Mouse (Mus musculus) spleen, adult 18-20 months (tissue): ENCODE measurements around the gene B9d1.

Experiments
- DNase-seq, 2 experiments: peaks; one replicate each; pipeline ENCODE4 v3.0.0; 2022; ENCODE audit warnings: mixed read lengths in 2 of 2

Gene B9d1

DNA sequence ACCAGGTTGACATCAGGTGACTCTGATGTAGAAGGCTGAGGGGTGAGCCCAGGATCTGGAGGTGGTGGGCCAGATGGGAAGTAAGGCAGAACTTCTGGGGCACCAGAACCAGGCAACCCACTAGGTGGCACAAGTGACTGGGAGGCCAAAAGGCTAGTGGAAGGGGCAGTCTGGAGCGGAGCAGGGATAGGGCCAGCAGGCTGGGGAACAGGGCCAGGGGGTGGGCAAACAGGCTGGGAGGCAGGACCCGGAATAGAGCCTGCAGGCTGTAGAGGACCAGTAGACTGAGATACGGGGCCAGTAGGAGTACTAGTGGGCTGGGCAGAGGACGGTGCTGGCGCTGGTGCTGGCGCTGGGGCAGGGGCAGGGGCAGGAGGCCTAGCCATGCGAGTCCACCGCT is 15.1 kb upstream of the B9d1 start:
- DNase-seq: no peak

DNA sequence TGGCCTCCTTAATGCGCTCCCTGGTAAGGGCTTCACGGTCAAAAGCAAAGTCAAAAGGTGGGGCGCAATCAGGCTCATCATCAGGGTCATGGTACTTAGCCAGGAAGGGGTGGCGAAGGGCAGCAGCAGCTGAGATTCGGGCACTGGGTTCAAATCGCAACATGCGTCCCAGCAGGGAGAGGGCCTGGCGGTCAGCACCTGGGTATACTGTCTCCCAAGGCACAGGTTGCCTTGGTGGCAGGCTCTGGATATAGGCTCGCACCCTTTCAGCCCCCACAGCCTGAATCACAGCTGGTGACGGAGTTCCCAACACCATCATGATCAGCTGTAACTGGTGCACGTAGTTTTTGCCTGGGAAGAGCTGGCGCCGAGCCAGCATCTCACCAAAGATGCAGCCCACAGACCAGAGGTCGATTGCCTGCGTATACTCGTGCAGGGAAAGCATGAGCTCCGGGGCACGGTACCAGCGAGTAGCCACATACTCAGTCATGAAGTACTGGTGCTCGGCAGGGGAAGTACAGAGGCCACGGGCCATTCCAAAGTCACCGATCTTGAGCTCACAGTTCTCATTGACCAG is 13.9 kb upstream of the B9d1 start:
- DNase-seq: no peak

DNA sequence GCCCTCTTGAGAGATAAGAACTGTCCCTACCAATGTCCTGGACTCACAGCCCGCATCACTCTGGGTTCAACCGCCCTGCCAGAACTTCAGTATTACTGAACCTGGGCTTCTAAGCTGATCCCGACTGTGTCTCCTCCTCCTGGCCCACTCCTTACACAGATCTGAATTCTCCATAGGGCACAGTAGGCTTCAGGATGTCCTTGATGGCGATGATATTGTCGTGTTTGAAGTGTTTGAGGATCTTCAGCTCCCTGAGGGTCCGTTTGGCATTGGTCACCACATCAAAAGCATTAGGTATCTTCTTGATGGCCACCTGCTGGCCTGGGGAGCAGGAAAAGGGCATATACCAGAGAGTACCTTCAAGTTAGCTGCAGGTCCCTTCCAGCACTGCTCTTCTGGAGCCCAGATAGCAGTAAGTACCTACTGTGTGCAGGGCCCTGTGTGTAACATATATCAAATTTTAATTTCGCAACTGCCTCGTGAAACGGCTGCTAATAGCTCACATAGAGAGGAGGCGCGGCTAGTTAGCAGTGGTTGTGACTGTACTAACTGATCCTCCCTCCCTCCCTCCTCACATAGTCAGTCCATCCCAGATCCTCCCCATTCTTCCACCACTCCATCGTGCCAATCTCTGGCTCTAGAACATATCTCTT is 12.1 kb upstream of the B9d1 start:
- DNase-seq: no peak

DNA sequence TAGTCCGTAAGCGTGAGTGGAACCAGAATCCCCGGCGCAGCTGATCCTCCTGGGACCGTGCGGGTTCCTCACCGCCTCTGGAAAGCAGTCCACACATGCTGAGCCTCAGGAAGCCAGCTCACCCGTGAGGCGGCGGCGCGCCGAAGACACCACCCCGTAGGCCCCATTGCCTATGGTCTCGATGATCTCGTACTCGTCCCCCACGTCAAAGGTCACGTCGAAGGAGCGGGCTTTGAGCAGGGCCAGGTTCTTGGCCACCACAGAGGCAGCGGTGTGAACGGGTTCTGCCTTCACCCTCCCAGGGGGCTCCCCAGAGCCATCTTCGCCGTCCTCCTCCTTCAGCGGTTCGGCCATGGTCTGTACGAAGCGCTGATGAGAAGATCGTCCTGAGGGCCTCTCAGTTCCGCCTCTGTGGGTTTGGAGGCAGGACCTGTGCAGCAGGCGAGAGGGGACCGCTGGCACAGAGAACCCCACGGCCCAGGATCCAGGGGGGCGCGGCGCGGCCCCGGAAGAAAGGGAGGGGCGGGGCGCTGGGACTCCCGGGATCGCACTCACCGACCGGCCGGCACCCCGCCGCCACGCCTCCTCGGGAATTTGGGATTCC is 11.3 kb upstream of the B9d1 start:
- no peak for DNase-seq

DNA sequence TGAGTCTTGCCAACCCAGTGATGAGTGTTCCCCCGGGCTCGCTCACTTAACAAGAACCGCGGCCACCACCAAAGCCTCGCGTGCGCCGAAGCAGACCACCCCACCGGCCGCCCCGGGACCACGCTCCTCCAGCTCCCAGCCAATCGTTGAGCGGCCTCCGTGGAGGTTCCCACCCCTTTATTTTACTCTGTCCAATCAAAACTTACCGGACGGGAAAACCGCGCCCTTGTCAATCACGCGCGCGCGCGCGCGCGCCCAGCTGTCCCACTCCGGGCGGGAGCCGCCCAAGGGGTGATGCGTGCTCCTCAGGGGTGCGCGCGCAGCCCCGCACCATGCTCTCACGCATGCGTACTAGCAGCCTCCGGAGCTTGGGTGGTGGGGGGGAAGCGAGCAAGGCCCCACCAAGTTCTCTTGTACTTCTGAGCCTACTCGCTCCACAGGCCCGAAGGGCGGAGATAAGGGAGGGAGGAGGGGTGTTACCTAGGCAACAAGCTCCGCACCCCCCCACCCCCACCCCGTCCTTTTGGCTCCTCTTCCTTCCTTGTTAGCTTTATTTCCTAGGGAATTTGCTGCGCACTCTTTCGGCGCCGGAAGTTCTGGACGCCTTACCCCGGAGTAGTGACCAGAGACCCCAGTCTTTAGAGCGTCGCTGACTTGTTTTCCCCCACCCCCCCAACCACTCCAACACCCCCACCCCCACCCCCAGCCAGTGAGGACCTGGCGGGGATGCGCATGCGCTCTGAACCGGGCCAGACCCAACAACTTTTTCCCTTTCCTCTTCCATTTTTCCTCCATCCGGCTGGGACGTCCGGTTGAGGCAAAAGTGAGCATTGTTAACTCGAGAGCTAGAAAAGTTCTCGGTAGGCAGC is 10.6 kb upstream of the B9d1 start, which contains the start of gene Mapk7:
Gene Mapk7, minus strand, starts transcription at position 278 of the 869 bp plus-strand sequence.
- DNase-seq: peak; percentile 91 to 92

DNA sequence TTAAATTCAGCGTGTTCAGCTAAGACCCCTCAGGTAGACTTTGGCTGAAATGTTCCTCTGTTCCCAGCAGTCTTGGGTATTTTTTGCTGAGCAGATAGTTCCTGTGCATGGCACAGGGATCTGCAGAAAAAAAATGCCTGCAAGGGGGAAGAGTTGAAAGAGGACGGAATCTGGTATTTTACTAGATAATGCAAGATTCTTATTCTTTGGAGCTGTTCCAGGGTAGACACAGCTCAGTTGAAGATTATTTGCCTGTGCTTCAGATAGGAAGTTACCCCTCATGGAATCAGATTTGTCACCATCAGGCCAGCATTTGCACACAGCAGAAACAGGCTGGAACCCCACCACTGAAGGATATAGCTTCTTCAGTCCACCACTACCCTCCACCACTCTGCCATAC is 9.4 kb upstream of the B9d1 start:
- no peak for DNase-seq

DNA sequence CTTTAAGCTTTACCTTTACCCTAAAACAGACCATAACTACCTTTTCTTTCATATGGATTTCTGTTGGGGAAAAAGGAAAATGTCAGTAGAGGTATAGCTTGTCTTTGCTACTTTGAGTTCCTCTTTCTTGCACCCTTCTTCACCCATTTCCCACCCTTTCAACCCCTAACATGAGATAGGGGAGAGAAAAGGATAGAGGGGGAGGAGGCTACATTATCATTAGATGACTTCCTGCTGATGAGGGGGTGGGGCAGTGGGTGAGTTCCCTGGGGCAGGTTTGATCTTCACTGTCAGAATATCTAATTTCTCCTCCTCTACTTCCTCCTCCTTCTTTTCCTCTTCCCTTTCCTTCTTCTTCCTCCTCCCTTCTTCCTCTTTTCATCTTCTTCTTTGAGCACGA is 7.5 kb upstream of the B9d1 start:
- DNase-seq: no peak

DNA sequence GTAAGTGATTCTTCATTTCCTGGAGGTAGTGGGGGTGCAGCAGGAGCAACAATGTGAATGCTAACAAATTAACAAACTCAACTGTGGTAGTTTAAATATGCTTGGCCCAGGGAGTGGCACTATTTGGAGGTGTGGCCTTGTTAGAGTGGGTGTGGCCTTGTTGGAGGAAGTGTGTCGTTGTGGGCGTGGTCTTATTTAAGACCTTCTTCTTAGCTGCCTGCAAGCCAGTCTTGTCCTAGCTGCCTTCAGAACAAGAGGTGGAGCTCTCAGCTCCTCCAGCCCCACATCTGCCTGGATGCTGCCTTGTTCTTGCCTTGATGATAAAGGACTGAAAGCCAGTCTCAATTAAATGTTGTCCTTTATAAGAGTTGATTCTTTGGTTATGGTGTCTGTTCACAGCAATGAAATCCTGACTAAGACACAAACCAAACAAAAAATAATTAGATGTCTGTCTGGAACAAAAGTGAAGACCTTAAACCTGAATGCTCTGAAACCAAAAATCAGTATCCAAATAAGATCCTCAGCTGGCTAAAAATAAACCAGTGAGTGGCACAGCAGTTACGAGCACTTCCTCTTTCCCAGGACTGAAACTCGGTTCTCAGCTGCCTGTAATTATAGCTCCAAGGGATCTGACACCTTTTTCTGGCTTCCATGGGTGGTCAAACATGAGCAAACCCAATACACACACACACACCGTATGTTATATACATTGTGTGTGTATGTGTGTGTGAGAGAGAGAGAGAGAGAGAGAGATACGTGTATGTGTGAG is 6.0 kb upstream of the B9d1 start:
- no peak for DNase-seq

DNA sequence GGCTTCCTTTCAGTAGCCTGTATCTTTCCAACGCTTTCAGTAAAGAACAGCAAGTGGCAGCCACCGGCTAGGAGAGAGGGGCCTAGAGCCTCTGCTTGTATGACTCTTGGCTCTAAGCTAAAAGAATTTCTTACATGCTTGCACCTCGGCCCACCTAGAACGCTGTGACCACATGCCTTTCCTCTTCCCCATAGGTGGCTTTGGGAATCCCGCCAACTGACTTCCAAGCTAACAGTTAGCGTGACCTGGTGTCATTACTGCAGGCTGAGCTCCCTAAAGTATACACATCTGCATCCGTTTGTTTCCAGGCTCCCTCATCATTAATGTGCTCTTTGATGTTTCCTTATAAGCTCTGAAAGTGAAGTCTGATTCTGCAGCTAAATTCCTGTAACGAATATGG is 1.0 kb upstream of the B9d1 start:
- DNase-seq: no peak

DNA sequence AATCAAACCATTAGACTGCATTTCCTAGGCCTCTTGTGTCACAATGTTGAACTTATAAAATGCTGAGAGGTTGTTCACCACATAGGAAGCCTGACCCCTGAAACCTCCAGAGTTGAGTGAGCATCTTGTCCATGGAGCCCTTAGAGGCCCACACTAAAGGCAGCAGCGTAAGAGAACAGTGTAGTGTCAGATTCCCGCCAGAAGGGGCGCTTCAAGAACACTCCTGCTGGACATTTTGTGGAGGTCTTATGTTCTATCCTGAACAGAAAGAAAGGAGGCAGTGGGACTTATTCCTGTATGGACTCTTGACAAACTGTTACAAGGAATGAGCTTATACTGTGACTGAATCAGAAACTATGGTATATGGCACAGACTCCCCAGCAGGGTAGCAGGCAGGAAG is 10.0 kb downstream of the B9d1 start:
- no peak for DNase-seq

DNA sequence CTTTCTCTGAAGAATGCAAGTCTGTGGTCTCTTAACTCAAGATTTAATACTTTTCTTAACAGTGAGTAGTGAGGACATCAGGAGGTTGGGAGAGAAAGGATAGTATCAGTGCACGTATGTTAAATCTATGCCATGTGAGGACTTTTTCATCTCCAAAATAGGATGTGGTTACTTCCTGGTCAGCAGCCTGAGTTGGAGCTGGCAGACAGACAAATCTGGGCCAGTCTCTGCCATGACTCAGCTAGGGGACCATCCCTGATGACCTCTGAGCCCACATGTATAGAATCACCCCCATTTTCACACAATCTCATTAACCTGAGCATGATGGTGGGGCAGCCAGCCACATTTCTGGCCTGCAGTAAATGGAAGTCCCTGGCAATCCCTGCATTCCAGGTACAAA is 13.0 kb downstream of the B9d1 start:
- DNase-seq: no peak

DNA sequence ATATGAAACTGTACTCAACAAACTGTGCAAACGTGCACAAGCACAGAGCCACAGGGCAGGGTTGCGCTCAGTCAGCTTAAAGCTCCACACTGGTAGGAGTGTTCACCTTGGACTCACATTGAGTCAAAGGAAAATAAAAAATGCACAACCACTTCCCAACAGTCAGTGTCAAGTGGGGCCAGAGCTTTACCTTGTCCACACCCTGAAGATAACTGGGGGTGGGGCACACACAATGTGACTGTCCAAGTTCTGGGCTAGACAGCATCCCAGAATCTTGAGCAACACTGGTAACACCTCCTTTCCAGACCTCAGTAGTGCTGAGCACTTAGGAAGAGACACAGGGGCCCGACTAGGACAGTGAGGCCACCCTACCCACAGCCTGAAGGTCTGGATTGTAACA is 13.9 kb downstream of the B9d1 start:
- no peak for DNase-seq

DNA sequence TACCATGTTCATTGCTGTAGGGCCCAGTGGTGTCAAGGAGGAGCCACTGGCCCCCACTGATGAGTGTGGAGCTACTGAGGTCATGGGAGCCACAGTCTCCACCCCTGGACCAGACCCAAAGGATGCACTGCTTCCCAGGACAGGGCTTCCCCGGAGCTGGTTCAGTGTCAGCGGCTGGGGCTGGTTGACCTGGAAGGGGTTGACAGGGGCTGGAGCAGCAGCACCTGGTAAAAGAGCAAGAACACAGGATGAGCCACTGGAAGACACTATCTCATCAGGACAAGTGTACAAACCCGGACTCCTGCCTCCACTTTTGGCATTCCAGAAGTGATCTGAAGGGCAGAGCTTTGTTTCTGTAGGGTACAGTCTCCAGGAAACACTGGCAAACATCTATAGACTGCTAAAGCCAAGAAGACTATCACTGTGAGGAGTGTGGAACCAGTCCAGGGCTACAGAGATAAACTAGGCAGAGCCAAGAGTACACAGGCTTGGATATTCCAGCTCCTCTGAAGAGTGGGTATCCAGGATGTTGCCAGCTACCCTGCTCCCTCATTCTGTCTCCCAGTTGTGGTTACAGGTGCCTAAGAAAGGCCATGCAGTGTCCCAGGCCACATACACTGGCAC is 14.7 kb downstream of the B9d1 start:
- no peak for DNase-seq

DNA sequence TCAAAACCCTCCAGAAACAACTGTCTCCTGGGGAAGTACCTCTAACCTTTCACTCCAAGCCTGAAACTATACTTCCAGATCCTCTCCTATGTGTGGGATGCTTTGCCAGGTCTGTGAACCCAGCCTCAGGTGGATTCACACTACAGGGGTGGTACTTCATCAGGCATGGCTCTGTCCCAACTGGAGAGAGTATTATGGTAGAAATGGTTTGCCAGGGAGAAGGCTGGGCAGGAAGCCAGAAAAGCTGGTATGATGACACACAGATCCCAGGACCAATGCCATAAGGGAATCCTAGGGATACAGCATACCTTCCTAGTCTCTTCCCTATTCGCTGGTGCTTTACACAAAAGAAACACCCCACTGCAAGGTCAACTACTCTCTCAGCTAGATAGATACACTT is 21.9 kb downstream of the B9d1 start:
- DNase-seq: no peak

DNA sequence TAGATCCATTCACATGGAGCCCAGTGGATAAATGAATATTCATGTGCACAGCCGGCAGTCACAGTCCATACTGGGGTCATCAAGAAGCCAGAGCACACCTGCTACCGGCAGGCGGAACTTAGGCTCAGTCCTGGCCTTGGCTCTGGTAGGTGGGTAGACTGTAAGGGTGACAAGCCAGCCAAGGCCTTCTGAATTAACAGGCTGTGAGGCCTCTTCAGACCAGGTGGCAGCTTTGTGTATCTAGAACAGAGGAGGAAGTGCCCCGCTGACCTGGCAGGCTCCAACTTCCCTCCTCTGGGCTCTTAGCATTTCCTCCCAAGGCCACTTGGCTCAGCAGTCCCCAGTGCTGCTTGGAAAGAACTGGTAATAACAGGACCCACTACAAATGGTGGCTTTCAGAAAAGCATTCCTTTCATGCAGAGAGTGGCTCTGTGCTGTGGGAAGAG is 24.3 kb downstream of the B9d1 start:
- DNase-seq: no peak

DNA sequence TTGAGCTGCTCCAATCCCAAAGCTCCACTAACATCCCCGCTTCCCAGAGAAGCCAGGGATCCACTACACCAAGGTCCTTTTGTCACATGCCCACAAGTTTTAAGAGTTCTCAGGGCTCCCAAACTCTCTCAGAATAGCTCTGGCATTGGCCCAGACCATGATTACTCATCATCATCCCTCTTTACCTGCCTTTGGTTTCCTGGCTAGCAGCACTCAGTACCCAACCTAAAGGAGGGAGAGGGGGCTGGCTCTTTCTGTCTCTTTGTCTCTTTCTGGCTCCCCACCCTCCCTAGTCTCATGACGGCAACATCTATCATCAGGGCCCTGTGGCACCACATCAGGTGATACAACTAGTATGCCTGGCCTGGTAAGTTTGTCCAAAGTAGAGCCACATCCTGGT is 27.9 kb downstream of the B9d1 start:
- no peak for DNase-seq

DNA sequence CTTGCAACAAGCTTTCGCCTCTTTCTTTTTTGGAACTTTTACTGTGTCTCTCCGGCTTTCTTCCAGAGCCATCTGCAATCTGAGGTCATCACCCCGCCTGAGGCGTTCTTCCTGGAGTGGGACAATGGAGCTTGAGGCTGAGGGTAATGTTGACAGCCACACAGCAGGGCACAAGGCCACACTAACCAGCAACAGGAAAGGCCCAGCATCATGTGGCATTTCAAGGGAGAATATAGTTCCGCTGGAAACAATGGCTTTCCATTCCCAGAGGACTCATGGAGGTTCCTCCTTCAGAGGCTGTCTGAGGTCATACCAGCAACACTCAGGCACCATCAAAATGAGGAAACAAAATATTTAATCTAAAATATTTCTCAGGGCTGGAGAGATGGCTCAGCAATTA is 28.6 kb downstream of the B9d1 start:
- no peak for DNase-seq

DNA sequence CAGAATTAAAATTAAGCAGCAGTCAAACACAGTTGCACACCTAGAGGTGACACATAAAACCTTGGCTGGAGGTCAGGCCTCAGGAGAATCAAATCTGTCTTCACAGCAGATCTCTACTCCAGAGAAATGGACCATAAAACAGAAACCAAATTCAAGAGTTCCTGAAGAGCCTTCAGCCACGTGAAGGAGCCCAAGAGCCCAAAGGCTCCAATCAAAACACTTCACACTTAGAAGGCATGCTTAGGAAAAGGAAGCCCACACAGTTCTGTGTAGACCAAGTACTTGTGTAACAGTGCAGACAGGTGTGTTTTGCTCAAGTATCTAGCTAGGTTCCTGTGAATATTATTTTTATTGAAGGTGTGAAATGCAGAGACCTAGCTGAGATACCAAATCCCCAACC is 30.6 kb downstream of the B9d1 start:
- DNase-seq: no peak

DNA sequence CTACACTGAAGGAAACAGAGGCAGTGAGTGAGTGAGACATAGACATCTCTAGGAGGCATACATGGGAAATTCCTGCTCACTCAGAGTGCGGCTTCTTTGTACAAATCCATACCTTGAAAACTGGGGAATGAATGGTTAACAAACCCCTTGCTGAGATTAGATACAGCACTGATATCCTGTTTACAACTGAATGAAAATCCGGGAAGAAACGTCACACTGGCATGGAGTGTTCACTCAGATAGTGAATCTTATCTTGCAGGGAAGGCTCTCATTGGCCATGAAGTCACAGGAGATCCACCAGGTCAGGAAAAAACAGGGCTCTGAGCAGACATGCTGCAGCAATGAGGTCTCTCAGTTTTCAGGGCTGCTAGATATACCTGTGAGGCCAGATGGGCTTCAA is 32.0 kb downstream of the B9d1 start:
- DNase-seq: no peak

DNA sequence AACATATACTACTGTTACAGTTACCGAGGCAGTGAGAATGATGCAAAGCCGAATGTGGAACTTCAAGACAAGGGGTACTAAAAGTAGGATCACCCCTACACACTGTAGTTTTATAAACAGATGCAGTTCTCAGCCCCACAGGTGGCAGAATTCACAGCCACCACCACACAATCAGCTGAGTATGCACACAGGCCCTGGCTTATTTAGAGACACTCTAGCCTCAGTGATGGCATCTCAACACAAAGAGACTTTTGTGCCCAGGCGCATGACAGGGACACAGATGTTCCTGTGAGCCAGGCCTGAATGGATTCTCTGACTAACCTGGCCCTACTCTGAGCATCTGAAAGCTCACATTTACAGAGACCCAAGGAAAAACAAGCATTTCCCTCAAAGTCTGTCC is 32.4 kb downstream of the B9d1 start:
- no peak for DNase-seq

DNA sequence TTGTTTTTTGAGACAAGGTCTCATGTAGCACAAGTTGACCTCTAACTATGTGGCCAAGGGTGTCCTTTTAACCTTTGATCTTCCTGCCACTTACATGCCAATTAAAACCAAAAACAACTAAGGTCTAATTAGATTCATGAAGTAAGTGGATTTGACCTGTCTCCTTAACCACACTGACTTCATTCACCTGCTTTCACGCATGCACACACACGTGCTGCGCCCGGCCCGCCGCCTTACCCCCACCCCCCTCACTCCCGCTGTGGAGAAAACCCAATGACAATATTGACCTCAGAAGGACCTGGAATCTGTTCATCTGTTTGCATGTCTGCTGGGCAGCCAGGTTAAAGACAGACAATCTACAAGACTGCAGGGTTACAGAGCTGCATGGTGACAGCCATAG is 35.7 kb downstream of the B9d1 start:
- DNase-seq: no peak

DNA sequence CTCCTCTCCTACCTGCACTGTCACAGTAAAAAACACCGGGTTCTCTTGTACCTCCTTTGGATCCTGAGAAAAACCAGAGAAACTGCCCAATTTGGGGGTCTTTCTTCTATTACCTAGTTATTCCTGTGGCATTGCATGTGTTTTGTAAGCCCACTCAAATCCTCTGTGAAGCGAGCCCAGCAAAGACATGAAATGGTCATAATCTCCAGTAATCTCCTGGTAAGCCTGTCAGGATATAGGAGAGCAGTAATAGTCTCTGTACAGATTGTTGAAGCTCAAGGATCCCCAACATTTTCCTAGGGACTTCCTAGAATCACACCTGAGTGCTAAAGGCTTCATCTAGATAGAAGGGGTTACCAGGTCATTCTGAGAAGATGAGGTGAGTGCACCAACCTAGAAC is 36.2 kb downstream of the B9d1 start:
- no peak for DNase-seq
